Mouse (Mus musculus): ENCODE results near the gene Krt5.

GRCm38 (mm10) chr15:101712720-101713119 is at the start of gene Krt5:
- no peak for TF ChIP-seq POLR2A (IDR thresholded peaks at IDR 0.05; ENCODE audit: insufficient read depth, low read length)
- no peak for TF ChIP-seq CTCF (IDR thresholded peaks at IDR 0.05; ENCODE audit: low read depth, low read length)
- TF ChIP-seq EP300 (IDR thresholded peaks at IDR 0.05; ENCODE audit: insufficient read depth, low read depth, low read length), result no peak
